Mouse (Mus musculus): Measurements from ENCODE around the gene Elovl5. TPM values are rescaled to one million over a fixed set of nuclear protein-coding genes. Genes with fewer than 3 reads are reported as not detected.

The Elovl5 gene
- polyA plus RNA-seq, 1 experiment from 2014 or later: 98.2 TPM

- Histone ChIP-seq H3K36me3 (ENCODE audit: control insufficient read depth, insufficient read depth, low read length) (peaks cover 10% of the 10 kb centered on the region; the same call in 1 of the 2 replicates), H3K9ac (ENCODE audit: low read length) (no peak overlapping the region), H3K27me3 (ENCODE audit: control insufficient read depth, insufficient read depth, low read length) (no peaks in the 10 kb centered on the region), H3K4me3 (ENCODE audit: low read depth, low read length) (no peak overlapping the region), H3K4me2 (no peak overlapping the region), H3K4me1 (ENCODE audit: control insufficient read depth, insufficient read depth, low read length) (no peaks in the 10 kb centered on the region), H3K9me3 (ENCODE audit: control insufficient read depth, low read length) (no peaks in the 10 kb centered on the region), H3K27ac (ENCODE audit: low read depth, low read length) (no peak overlapping the region)
- WGBS: 95% methylated on average over 7 of the region's 7 CpGs
- DNase-seq (ENCODE audit: low spot score, missing footprints) (peak; percentile 8), ATAC-seq (ENCODE audit: low FRiP score) (no peak)
Measured at GRCm38 (mm10) chr9:77979000-77979399, 61.8 kb downstream of the Elovl5 start.

GRCm38 (mm10) chr9:77982616-77983015 is 65.5 kb downstream of the Elovl5 start:
- Histone ChIP-seq H3K27ac (ENCODE audit: low read depth, low read length) (no peak overlapping the region), H3K9ac (ENCODE audit: low read length) (no peak overlapping the region), H3K4me3 (ENCODE audit: low read depth, low read length) (no peak overlapping the region), H3K36me3 (ENCODE audit: control insufficient read depth, insufficient read depth, low read length) (peaks cover 7% of the 10 kb centered on the region; the same call in 1 of the 2 replicates), H3K27me3 (ENCODE audit: control insufficient read depth, insufficient read depth, low read length) (no peaks in the 10 kb centered on the region), H3K9me3 (ENCODE audit: control insufficient read depth, low read length) (no peaks in the 10 kb centered on the region), H3K4me1 (ENCODE audit: control insufficient read depth, insufficient read depth, low read length) (no peaks in the 10 kb centered on the region), H3K4me2 (no peak overlapping the region)
- no peak for DNase-seq (ENCODE audit: low spot score, missing footprints)
- WGBS: 90% methylated on average over 16 of the region's 16 CpGs
- no peak for ATAC-seq (ENCODE audit: low FRiP score)

GRCm38 (mm10) chr9:77983521-77983920 is 66.4 kb downstream of the Elovl5 start:
- Histone ChIP-seq H3K9ac (ENCODE audit: low read length) (no peak overlapping the region), H3K4me1 (ENCODE audit: control insufficient read depth, insufficient read depth, low read length) (no peaks in the 10 kb centered on the region), H3K9me3 (ENCODE audit: control insufficient read depth, low read length) (no peaks in the 10 kb centered on the region), H3K27me3 (ENCODE audit: control insufficient read depth, insufficient read depth, low read length) (no peaks in the 10 kb centered on the region), H3K4me2 (no peak overlapping the region), H3K27ac (ENCODE audit: low read depth, low read length) (no peak overlapping the region), H3K36me3 (ENCODE audit: control insufficient read depth, insufficient read depth, low read length) (peaks cover 7% of the 10 kb centered on the region; the same call in 1 of the 2 replicates), H3K4me3 (ENCODE audit: low read depth, low read length) (no peak overlapping the region)
- 90% methylated on average over 6 of the region's 6 CpGs for WGBS
- DNase-seq (ENCODE audit: low spot score, missing footprints): no peak
- ATAC-seq (ENCODE audit: low FRiP score): no peak

- H3K9ac ChIP-seq (ENCODE audit: low read length): no peak overlapping the region
- no peak overlapping the region for H3K4me3 ChIP-seq (ENCODE audit: low read depth, low read length)
- no peak overlapping the region for H3K27ac ChIP-seq (ENCODE audit: low read depth, low read length)
- H3K36me3 ChIP-seq (ENCODE audit: control insufficient read depth, insufficient read depth, low read length): 0 out of 2 replicates have a peak, but pooled peaks cover 3% of the 10 kb centered on the region
- no peak overlapping the region for H3K4me2 ChIP-seq
- no peak for ATAC-seq (ENCODE audit: low FRiP score)
- H3K4me1 ChIP-seq (ENCODE audit: control insufficient read depth, insufficient read depth, low read length): no peaks in the 10 kb centered on the region
- peak; percentile 54 for DNase-seq (ENCODE audit: low spot score, missing footprints)
- 89% methylated on average over 8 of the region's 8 CpGs for WGBS
- no peaks in the 10 kb centered on the region for H3K9me3 ChIP-seq (ENCODE audit: control insufficient read depth, low read length)
- H3K27me3 ChIP-seq (ENCODE audit: control insufficient read depth, insufficient read depth, low read length): no peaks in the 10 kb centered on the region
Measured at GRCm38 (mm10) chr9:77986153-77986795, 69.1 kb downstream of the Elovl5 start.

- H3K4me1 ChIP-seq (ENCODE audit: control insufficient read depth, insufficient read depth, low read length): no peaks in the 10 kb centered on the region
- 75% methylated on average over 8 of the region's 8 CpGs for WGBS
- peak; percentile 78 for DNase-seq (ENCODE audit: low spot score, missing footprints)
- no peaks in the 10 kb centered on the region for H3K9me3 ChIP-seq (ENCODE audit: control insufficient read depth, low read length)
- H3K4me3 ChIP-seq (ENCODE audit: low read depth, low read length): no peak overlapping the region
- no peak overlapping the region for H3K9ac ChIP-seq (ENCODE audit: low read length)
- ATAC-seq (ENCODE audit: low FRiP score): no peak
- no peaks in the 10 kb centered on the region for H3K27me3 ChIP-seq (ENCODE audit: control insufficient read depth, insufficient read depth, low read length)
- H3K36me3 ChIP-seq (ENCODE audit: control insufficient read depth, insufficient read depth, low read length): no peaks in the 10 kb centered on the region
- no peak overlapping the region for H3K27ac ChIP-seq (ENCODE audit: low read depth, low read length)
- H3K4me2 ChIP-seq: no peak overlapping the region
Measured at GRCm38 (mm10) chr9:77989626-77990025, 72.5 kb downstream of the Elovl5 start.

GRCm38 (mm10) chr9:77990278-77990677 is 73.1 kb downstream of the Elovl5 start:
- Histone ChIP-seq H3K9ac (ENCODE audit: low read length) (no peak overlapping the region), H3K4me3 (ENCODE audit: low read depth, low read length) (no peak overlapping the region), H3K36me3 (ENCODE audit: control insufficient read depth, insufficient read depth, low read length) (no peaks in the 10 kb centered on the region), H3K27ac (ENCODE audit: low read depth, low read length) (no peak overlapping the region), H3K4me2 (no peak overlapping the region), H3K9me3 (ENCODE audit: control insufficient read depth, low read length) (no peaks in the 10 kb centered on the region), H3K27me3 (ENCODE audit: control insufficient read depth, insufficient read depth, low read length) (no peaks in the 10 kb centered on the region), H3K4me1 (ENCODE audit: control insufficient read depth, insufficient read depth, low read length) (no peaks in the 10 kb centered on the region)
- DNase-seq (ENCODE audit: low spot score, missing footprints) (no peak), ATAC-seq (ENCODE audit: low FRiP score) (no peak)
- 69% methylated on average over 8 of the region's 8 CpGs for WGBS

- peak; percentile 60 for DNase-seq (ENCODE audit: low spot score, missing footprints)
- H3K9ac ChIP-seq (ENCODE audit: low read length): no peak overlapping the region
- no peak overlapping the region for H3K27ac ChIP-seq (ENCODE audit: low read depth, low read length)
Measured at GRCm38 (mm10) chr9:77991650-77992049, 74.5 kb downstream of the Elovl5 start.

GRCm38 (mm10) chr9:77992276-77992675 is 75.1 kb downstream of the Elovl5 start:
- ATAC-seq (ENCODE audit: low FRiP score): no peak
- DNase-seq (ENCODE audit: low spot score, missing footprints): no peak
- 92% methylated on average over 6 of the region's 6 CpGs for WGBS
- H3K9me3 ChIP-seq (ENCODE audit: control insufficient read depth, low read length): no peaks in the 10 kb centered on the region
- no peaks in the 10 kb centered on the region for H3K27me3 ChIP-seq (ENCODE audit: control insufficient read depth, insufficient read depth, low read length)
- no peaks in the 10 kb centered on the region for H3K36me3 ChIP-seq (ENCODE audit: control insufficient read depth, insufficient read depth, low read length)
- H3K27ac ChIP-seq (ENCODE audit: low read depth, low read length): no peak overlapping the region
- no peak overlapping the region for H3K9ac ChIP-seq (ENCODE audit: low read length)
- H3K4me2 ChIP-seq: no peak overlapping the region
- H3K4me1 ChIP-seq (ENCODE audit: control insufficient read depth, insufficient read depth, low read length): no peaks in the 10 kb centered on the region
- no peak overlapping the region for H3K4me3 ChIP-seq (ENCODE audit: low read depth, low read length)

More at GRCm38 (mm10) chr9:77991650-77992049, 74.5 kb downstream of the Elovl5 start:
- Histone ChIP-seq H3K4me1 (ENCODE audit: control insufficient read depth, insufficient read depth, low read length) (no peaks in the 10 kb centered on the region), H3K9me3 (ENCODE audit: control insufficient read depth, low read length) (no peaks in the 10 kb centered on the region), H3K27me3 (ENCODE audit: control insufficient read depth, insufficient read depth, low read length) (no peaks in the 10 kb centered on the region), H3K4me2 (no peak overlapping the region), H3K4me3 (ENCODE audit: low read depth, low read length) (no peak overlapping the region), H3K36me3 (ENCODE audit: control insufficient read depth, insufficient read depth, low read length) (no peaks in the 10 kb centered on the region)
- 97% methylated on average over 4 of the region's 4 CpGs for WGBS
- no peak for ATAC-seq (ENCODE audit: low FRiP score)

GRCm38 (mm10) chr9:77993101-77993500 is 75.9 kb downstream of the Elovl5 start:
- no peaks in the 10 kb centered on the region for H3K9me3 ChIP-seq (ENCODE audit: control insufficient read depth, low read length)
- no peak overlapping the region for H3K27ac ChIP-seq (ENCODE audit: low read depth, low read length)
- H3K4me1 ChIP-seq (ENCODE audit: control insufficient read depth, insufficient read depth, low read length): no peaks in the 10 kb centered on the region
- H3K4me3 ChIP-seq (ENCODE audit: low read depth, low read length): no peak overlapping the region
- DNase-seq (ENCODE audit: low spot score, missing footprints): peak; percentile 14
- no peak for ATAC-seq (ENCODE audit: low FRiP score)
- no peaks in the 10 kb centered on the region for H3K36me3 ChIP-seq (ENCODE audit: control insufficient read depth, insufficient read depth, low read length)
- no peaks in the 10 kb centered on the region for H3K27me3 ChIP-seq (ENCODE audit: control insufficient read depth, insufficient read depth, low read length)
- H3K9ac ChIP-seq (ENCODE audit: low read length): no peak overlapping the region
- H3K4me2 ChIP-seq: no peak overlapping the region
- WGBS: 86% methylated on average over 1 of the region's 1 CpGs
